ENCODE assay signal across 17 mouse cellular contexts in genomic region chr5:53301496-53301895, GRCm38 (mm10). TPM values are rescaled to one million over a fixed set of nuclear protein-coding genes. Genes with fewer than 3 reads are reported as not detected.
DNase-seq lines count a peak whose midpoint lies in the region; ATAC-seq and TF ChIP-seq lines count a peak whose summit lies in the region.
"Had no signal": no experiment of that assay in that cellular context is flagged by ENCODE, and none has a peak within 500 bp of the region (broad histone marks: within the 10 kb centered on the region; RNA-seq: fewer than 3 reads in every experiment).

No protein-coding gene starts in this region.

- ATAC-seq in forebrain, postnatal 0 days, result peak; percentile 27; the same call in 1 of the 2 replicates
- ATAC-seq in forebrain, embryonic 16.5 days, result no peak
- ATAC-seq in hindbrain, embryonic 16.5 days, result peak; percentile 69
- ATAC-seq: inflammation-experienced regulatory T-cells, adult 6 months had no signal

- DNase-seq in forebrain, postnatal 0 days, result no peak
- DNase-seq in left cerebral cortex, postnatal 4 days, result peak; percentile 81
- no peak for DNase-seq in left cerebral cortex, adult 18-20 months (ENCODE audit: low spot score in 2 of 2)
- DNase-seq in gastrocnemius, postnatal 25 days, result peak; percentile 37
- DNase-seq in liver, result no peak
- DNase-seq: cerebellum, adult 11-12 months; lung, postnatal 4 days; spleen, adult 18-20 months had no signal

- H3K4me3 ChIP-seq in forebrain, postnatal 0 days (ENCODE audit: low read depth, low read length), result no peak overlapping the region
- no peak overlapping the region for H3K4me3 ChIP-seq in forebrain, embryonic 16.5 days (replicated peaks; ENCODE audit: low read length)
- no peak overlapping the region for H3K4me3 ChIP-seq in hindbrain, embryonic 16.5 days (ENCODE audit: low read length)
- H3K4me3 ChIP-seq: embryonic facial prominence, embryonic 15.5 days; kidney, embryonic 15.5 days; limb, embryonic 13.5 days; myocyte; stomach, embryonic 15.5 days had no signal

- intact Hi-C loops in left cerebral cortex, postnatal 4 days (cut with DNase I), result no loop called here

- H3K27me3 ChIP-seq in forebrain, postnatal 0 days (ENCODE audit: insufficient read depth, low read length), result no peaks in the 10 kb centered on the region
- H3K27me3 ChIP-seq in forebrain, embryonic 16.5 days (replicated peaks; ENCODE audit: control insufficient read depth, insufficient read depth, low read length), result no peaks in the 10 kb centered on the region
- H3K27me3 ChIP-seq in hindbrain, embryonic 16.5 days (replicated peaks; ENCODE audit: control insufficient read depth, insufficient read depth, low read length), result no peaks in the 10 kb centered on the region
- H3K27me3 ChIP-seq: embryonic facial prominence, embryonic 15.5 days; kidney, embryonic 15.5 days; limb, embryonic 13.5 days; stomach, embryonic 15.5 days had no signal

- WGBS in forebrain, postnatal 0 days, result 59% methylated on average over 8 of the region's 8 CpGs
- WGBS in forebrain, embryonic 16.5 days, result 66% methylated on average over 8 of the region's 8 CpGs
- 40% methylated on average over 8 of the region's 8 CpGs for WGBS in hindbrain, embryonic 16.5 days

- H3K4me1 ChIP-seq in forebrain, postnatal 0 days (ENCODE audit: insufficient read depth), result no peaks in the 10 kb centered on the region
- peaks cover 3% of the 10 kb centered on the region; the same call in 1 of the 2 replicates for H3K4me1 ChIP-seq in forebrain, embryonic 16.5 days (replicated peaks; ENCODE audit: control insufficient read depth, insufficient read depth, low read length)
- H3K4me1 ChIP-seq in hindbrain, embryonic 16.5 days (ENCODE audit: control insufficient read depth, insufficient read depth, low read depth, low read length), result no peaks in the 10 kb centered on the region
- H3K4me1 ChIP-seq: embryonic facial prominence, embryonic 15.5 days; limb, embryonic 13.5 days; stomach, embryonic 15.5 days had no signal

- no peak overlapping the region for H3K4me2 ChIP-seq in forebrain, postnatal 0 days (ENCODE audit: low read depth)
- H3K4me2 ChIP-seq in forebrain, embryonic 16.5 days (ENCODE audit: low read length), result no peak overlapping the region
- no peak overlapping the region for H3K4me2 ChIP-seq in hindbrain, embryonic 16.5 days (ENCODE audit: low read length)
- H3K4me2 ChIP-seq: embryonic facial prominence, embryonic 15.5 days; kidney, embryonic 15.5 days; limb, embryonic 13.5 days; midbrain, embryonic 11.5 days; stomach, embryonic 15.5 days had no signal

- no peak overlapping the region for H3K27ac ChIP-seq in forebrain, postnatal 0 days (ENCODE audit: low read depth, low read length)
- no peak overlapping the region for H3K27ac ChIP-seq in forebrain, embryonic 16.5 days (ENCODE audit: low read length)
- H3K27ac ChIP-seq in hindbrain, embryonic 16.5 days (ENCODE audit: low read depth, low read length), result no peak overlapping the region
- H3K27ac ChIP-seq: embryonic facial prominence, embryonic 15.5 days; kidney, embryonic 15.5 days; limb, embryonic 13.5 days; stomach, embryonic 15.5 days had no signal

- H3K9me3 ChIP-seq in forebrain, postnatal 0 days (ENCODE audit: low read length), result no peaks in the 10 kb centered on the region
- H3K9me3 ChIP-seq in forebrain, embryonic 16.5 days (ENCODE audit: control insufficient read depth, low read length), result no peaks in the 10 kb centered on the region
- no peaks in the 10 kb centered on the region for H3K9me3 ChIP-seq in hindbrain, embryonic 16.5 days (ENCODE audit: control insufficient read depth, low read length)
- H3K9me3 ChIP-seq: embryonic facial prominence, embryonic 15.5 days; kidney, embryonic 15.5 days; limb, embryonic 13.5 days; stomach, embryonic 15.5 days had no signal

- no peak for TF ChIP-seq CTCF in forebrain, postnatal 0 days (IDR thresholded peaks at IDR 0.05; ENCODE audit: low read depth)

- no peaks in the 10 kb centered on the region for H3K36me3 ChIP-seq in forebrain, postnatal 0 days (ENCODE audit: insufficient read depth)
- no peaks in the 10 kb centered on the region for H3K36me3 ChIP-seq in forebrain, embryonic 16.5 days (ENCODE audit: control insufficient read depth, insufficient read depth)
- no peaks in the 10 kb centered on the region for H3K36me3 ChIP-seq in hindbrain, embryonic 16.5 days (ENCODE audit: control insufficient read depth, insufficient read depth, low read length)
- H3K36me3 ChIP-seq: embryonic facial prominence, embryonic 15.5 days; kidney, embryonic 15.5 days; limb, embryonic 13.5 days; stomach, embryonic 15.5 days had no signal

- no peak overlapping the region for H3K9ac ChIP-seq in forebrain, postnatal 0 days
- H3K9ac ChIP-seq in forebrain, embryonic 16.5 days (replicated peaks; ENCODE audit: low read depth, low read length), result no peak overlapping the region
- H3K9ac ChIP-seq in hindbrain, embryonic 16.5 days (ENCODE audit: low read depth, low read length), result no peak overlapping the region
- H3K9ac ChIP-seq: embryonic facial prominence, embryonic 15.5 days; kidney, embryonic 15.5 days; limb, embryonic 13.5 days; stomach, embryonic 15.5 days had no signal

RNA-seq across cellular contexts. Expression of gene Smim20, which starts 34.6 kb away (rescaled TPM):
- 45.0 and 53.1 TPM in 2 replicates for total RNA-seq in forebrain, postnatal 0 days (2014; rRNA removed)
- polyA plus RNA-seq in forebrain, postnatal 0 days (2015; fragmentation: Nextera tagmentation; extraction: Ambion mirVana), result 75.2 and 82.4 TPM in 2 replicates
- 63.6 and 75.6 TPM in 2 replicates for polyA plus RNA-seq in forebrain, embryonic 16.5 days (2015; fragmentation: Nextera tagmentation; extraction: Ambion mirVana)
- 10 to 100 TPM; 25.7 to 27.6 TPM for total RNA-seq in left cerebral cortex, postnatal 4 days (2021)
- total RNA-seq in left cerebral cortex, adult 18-20 months (2021), result 10 to 100 TPM; 29.2 to 34.2 TPM
- 10 to 100 TPM; 60.7 to 61.1 TPM for total RNA-seq in gastrocnemius, postnatal 25 days (2021)
- 70.9 and 80.1 TPM in 2 replicates for polyA plus RNA-seq in hindbrain, embryonic 16.5 days (2015; fragmentation: Nextera tagmentation; extraction: Ambion mirVana)

Comparison
In these comparisons a context has a peak if more than half of its experiments do, and no peak if none do; other contexts are left out.
1. DNase-seq: peak in left cerebral cortex, postnatal 4 days (single experiment) and gastrocnemius, postnatal 25 days (single experiment); none in forebrain, postnatal 0 days (single experiment), left cerebral cortex, adult 18-20 months (0 of 2) and liver (single experiment).